Mouse (Mus musculus) heart, postnatal 0 days (tissue): ENCODE data around the gene Cgas.

Experiments used
- CTCF ChIP-seq: IDR thresholded peaks from 2 replicates; pipeline ENCODE4 v1.5.1; 2016; ENCODE audit warnings: antibody characterized with exemption, control low read depth, low read depth
- EP300 ChIP-seq: IDR thresholded peaks from 2 replicates; pipeline ENCODE4 v1.6.1; 2016; ENCODE audit warnings: antibody characterized with exemption, low read depth

- TF ChIP-seq CTCF, result no peak
- no peak for TF ChIP-seq EP300
Observed at GRCm38 (mm10) chr9:78475383-78475780, 32.3 kb upstream of the Cgas start.
